Mouse (Mus musculus) kidney, postnatal 0 days (tissue): ENCODE measurements at regions not wholly inside any gene's neighbourhood (a gene's known extent, or its start where the extent isn't known, plus 50 kb on each side); places are given as distances from the start of the nearest gene placed in this dataset.

Experiments
- ATAC-seq: fragments of 200-750 bp; cut with Nextera tagmentation; replicated peaks from 2 replicates; pipeline ENCODE4 v1.8.0; 2017; ENCODE audit warnings: low read depth, moderate number of reproducible peaks, moderate TSS enrichment, moderate library complexity; ENCODE audit not compliant: low FRiP score
- DNase-seq: peaks from one replicate; pipeline ENCODE4 v3.0.0-alpha.2; 2016; ENCODE audit warnings: low spot score
- H3K27ac ChIP-seq: fragments of 300-500 bp; sonication (generic); 2 replicates; pipeline ENCODE4 v1.5.1; 2014; ENCODE audit warnings: mild to moderate bottlenecking
- H3K27me3 ChIP-seq: fragments of 300-500 bp; sonication (generic); 2 replicates; pipeline ENCODE4 v1.6.1; 2014; ENCODE audit warnings: low read length, mixed read lengths; ENCODE audit not compliant: insufficient read depth
- H3K36me3 ChIP-seq: fragments of 300-500 bp; sonication (generic); 2 replicates; pipeline ENCODE4 v1.6.1; 2014; ENCODE audit warnings: low read length, mixed read lengths; ENCODE audit not compliant: insufficient read depth
- H3K4me1 ChIP-seq: fragments of 300-500 bp; sonication (generic); replicated peaks from 2 replicates; pipeline ENCODE4 v1.6.1; 2014; ENCODE audit warnings: antibody characterized with exemption, low read length, mixed read lengths; ENCODE audit not compliant: insufficient read depth
- H3K4me2 ChIP-seq: fragments of 300-500 bp; sonication (generic); 2 replicates; pipeline ENCODE4 v1.6.1; 2014; ENCODE audit warnings: mild to moderate bottlenecking, low read length, moderate library complexity, mixed read lengths
- H3K4me3 ChIP-seq: fragments of 300-500 bp; sonication (generic); replicated peaks from 2 replicates; pipeline ENCODE4 v1.5.1; 2014; ENCODE audit warnings: low read depth, low read length
- H3K9ac ChIP-seq: fragments of 300-500 bp; sonication (generic); 2 replicates; pipeline ENCODE4 v1.6.1; 2014; ENCODE audit warnings: low read depth, low read length
- H3K9me3 ChIP-seq: fragments of 300-500 bp; sonication (generic); replicated peaks from 2 replicates; pipeline ENCODE4 v1.6.1; 2016; ENCODE audit warnings: low read length, inconsistent platforms, mixed read lengths
- CTCF ChIP-seq: IDR thresholded peaks from 2 replicates; pipeline ENCODE4 v1.5.1; 2016; ENCODE audit warnings: antibody characterized with exemption, low read depth, mild to moderate bottlenecking, moderate library complexity
- WGBS: fragments of 180-500 bp; shearing (Covaris S2); extraction: QIAGEN DNeasy Blood & Tissue Kit; methylation state at CpG from one replicate; pipeline ENCODE4 v1.1.7; 2014; 5-methylcytosine and 5-hydroxymethylcytosine counted together

DNA sequence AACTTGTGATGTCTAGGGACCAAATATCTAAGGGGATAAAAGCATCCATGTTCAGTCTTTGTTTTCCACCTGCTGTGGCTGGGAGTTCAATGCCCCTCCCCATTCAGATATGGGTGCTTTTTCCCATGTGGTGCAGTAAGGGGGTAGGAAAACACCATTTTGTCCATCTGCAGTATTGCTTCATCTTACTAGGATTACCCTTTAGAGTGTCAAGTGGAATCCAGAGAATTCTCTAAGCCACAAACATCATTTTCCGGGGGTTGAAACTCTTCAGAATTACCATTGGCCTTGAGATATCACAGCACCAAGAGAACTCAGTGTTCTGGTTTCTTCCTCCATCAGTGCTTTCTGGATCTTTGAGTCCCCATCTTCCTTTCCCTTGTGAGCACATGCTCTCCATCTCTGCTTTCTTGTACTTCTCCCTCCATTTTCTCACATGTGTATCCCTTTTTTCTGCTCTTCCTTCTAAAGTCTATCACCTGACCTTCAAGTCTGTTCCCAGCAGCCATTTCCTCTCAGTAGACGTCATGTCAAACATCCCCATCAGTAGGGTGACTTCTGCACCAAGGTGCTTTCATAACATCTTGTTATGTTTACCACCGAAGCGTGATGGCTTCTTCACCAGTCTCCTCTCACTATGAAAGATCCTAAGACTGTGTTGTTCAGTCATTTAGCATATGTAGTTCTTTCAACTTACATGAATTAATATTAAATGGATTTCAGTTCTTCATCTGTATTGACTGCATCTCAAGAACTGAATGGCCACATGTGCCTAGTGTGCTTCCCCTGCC lies 431.6 kb upstream of the Ubash3b start:
- no peaks in the 10 kb centered on the region for H3K9me3 ChIP-seq
- H3K27me3 ChIP-seq, result no peaks in the 10 kb centered on the region
- ATAC-seq (no peak), DNase-seq (no peak)
- H3K4me3 ChIP-seq, result no peak overlapping the region
- H3K4me2 ChIP-seq, result no peak overlapping the region
- no peak overlapping the region for H3K27ac ChIP-seq
- no peaks in the 10 kb centered on the region for H3K36me3 ChIP-seq
- 96% methylated on average over 4 of the region's 4 CpGs for WGBS
- TF ChIP-seq CTCF, result no peak
- H3K4me1 ChIP-seq, result no peaks in the 10 kb centered on the region
- no peak overlapping the region for H3K9ac ChIP-seq

DNA sequence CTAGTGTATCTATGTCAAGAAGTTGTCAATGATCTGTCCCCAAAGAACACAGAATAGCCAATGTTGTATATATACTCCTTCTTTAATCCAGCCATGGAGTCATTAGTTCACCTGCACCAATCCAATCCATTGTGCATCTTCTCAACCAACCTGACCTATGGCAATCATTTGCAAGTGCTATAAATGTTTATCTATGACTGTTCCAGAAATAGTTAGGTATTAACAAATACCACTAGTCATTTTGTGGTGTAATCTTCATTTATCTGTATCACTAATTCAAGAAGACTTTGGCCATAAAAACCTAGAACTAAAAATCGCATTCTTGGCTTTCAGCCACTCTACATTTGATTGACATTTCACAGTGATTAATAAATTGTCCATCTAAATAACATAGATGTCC lies 430.6 kb upstream of the Ubash3b start:
- H3K9me3 ChIP-seq, result no peaks in the 10 kb centered on the region
- WGBS, result 80% methylated on average over 1 of the region's 1 CpGs
- H3K4me2 ChIP-seq, result no peak overlapping the region
- ATAC-seq (no peak), DNase-seq (no peak)
- H3K36me3 ChIP-seq, result no peaks in the 10 kb centered on the region
- no peaks in the 10 kb centered on the region for H3K27me3 ChIP-seq
- no peak overlapping the region for H3K9ac ChIP-seq
- no peak overlapping the region for H3K27ac ChIP-seq
- no peak overlapping the region for H3K4me3 ChIP-seq
- H3K4me1 ChIP-seq, result no peaks in the 10 kb centered on the region; the same call in 1 of the 2 replicates
- TF ChIP-seq CTCF, result no peak

DNA sequence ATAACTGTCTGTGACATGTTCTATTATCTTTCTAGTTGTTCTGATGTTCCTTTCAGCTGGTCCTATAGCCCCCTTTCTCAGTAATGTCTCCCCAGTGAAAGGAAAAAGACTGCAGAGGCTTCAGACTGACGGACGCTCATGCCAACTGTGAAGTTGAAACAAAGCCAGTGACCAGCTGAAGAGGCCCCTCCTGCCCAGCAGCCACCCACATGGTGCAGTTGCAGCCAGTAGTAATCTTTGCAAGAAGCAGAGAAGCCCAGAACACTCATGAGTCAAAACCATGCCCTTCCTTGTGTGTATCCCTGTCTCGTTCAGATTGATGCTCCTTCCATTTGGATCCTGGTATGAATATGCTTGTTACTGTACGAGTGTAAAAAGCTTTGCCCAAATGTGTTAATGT lies 428.7 kb upstream of the Ubash3b start:
- Histone ChIP-seq H3K4me2 (no peak overlapping the region), H3K36me3 (no peaks in the 10 kb centered on the region), H3K27me3 (no peaks in the 10 kb centered on the region), H3K4me3 (no peak overlapping the region), H3K9me3 (no peaks in the 10 kb centered on the region), H3K27ac (no peak overlapping the region), H3K4me1 (no peaks in the 10 kb centered on the region; the same call in 1 of the 2 replicates), H3K9ac (no peak overlapping the region)
- TF ChIP-seq CTCF, result no peak
- WGBS, result 84% methylated on average over 4 of the region's 4 CpGs
- no peak for DNase-seq
- ATAC-seq, result no peak

DNA sequence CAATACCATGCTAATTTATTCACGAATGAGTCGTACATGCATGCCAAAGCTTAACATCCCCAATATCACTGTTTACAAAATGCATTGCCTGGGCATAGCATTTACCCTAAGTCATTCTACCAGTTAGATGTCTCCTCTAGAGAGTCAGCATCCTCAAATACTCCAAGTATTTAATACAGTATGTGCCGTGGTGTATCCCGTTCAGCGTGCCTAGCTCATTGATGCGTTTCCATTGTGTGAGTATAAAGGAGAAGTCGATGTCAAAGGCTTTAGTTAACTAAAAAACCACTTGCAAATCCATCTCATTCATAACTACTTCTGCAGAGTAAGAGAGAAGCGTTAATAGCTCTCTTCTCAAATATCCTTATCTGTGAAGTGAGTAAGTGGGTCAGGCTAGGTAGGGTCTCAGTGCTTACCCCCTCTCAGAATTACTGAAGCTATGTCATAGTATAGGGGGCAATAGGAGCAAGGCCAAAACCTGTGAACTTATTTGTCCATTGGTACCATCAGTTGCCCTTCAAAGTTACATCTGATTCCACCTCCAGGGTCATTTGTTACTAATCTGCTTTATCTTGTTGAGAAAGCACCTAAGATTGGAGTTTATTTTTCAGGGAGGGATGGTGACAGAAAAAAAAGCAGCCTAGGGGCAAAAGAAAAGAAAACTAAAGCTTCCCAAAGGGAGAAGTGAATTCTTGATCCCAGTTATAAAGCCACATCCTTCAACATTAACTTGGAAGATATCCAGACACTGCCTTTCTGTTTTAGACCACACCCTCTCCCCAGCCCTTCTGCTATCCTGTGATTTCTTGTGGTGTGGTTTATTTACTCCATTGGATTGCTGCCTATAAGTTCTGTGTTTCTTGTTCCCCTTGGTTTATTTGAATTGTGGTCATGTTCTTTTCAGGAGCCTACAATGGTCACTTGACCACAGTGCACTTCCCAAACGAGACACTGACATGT lies 427.2 kb upstream of the Ubash3b start:
- H3K4me1 ChIP-seq, result peaks cover 3% of the 10 kb centered on the region; the same call in 1 of the 2 replicates
- H3K4me2 ChIP-seq, result no peak overlapping the region
- H3K27ac ChIP-seq, result no peak overlapping the region
- 79% methylated on average over 9 of the region's 9 CpGs for WGBS
- ATAC-seq, result no peak
- H3K4me3 ChIP-seq, result no peak overlapping the region
- H3K27me3 ChIP-seq, result no peaks in the 10 kb centered on the region
- H3K9me3 ChIP-seq, result no peaks in the 10 kb centered on the region
- peak; percentile 50 for DNase-seq
- no peaks in the 10 kb centered on the region for H3K36me3 ChIP-seq
- H3K9ac ChIP-seq, result no peak overlapping the region
- no peak for TF ChIP-seq CTCF

DNA sequence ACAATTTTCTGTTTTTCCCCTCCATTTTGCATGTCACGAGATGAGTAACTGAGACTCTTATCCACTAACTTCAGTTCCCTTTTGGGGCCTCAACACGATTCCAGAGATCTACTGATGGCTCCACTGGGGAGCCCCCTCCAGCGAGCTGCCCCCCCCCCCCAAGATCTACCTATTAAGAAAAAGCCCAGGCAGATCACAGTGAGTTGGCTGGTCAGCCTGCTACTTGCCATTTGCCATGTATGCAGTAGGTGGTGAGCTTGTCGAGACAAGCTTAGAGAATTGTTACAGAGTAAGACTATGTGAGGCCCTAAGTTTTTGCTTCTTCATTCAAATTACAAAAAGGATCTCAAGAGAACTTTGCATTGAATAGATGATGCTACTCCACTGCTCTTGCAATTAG lies 426.3 kb upstream of the Ubash3b start:
- Histone ChIP-seq H3K4me2 (no peak overlapping the region), H3K9me3 (no peaks in the 10 kb centered on the region), H3K9ac (no peak overlapping the region), H3K36me3 (no peaks in the 10 kb centered on the region), H3K27me3 (no peaks in the 10 kb centered on the region), H3K4me3 (no peak overlapping the region), H3K27ac (no peak overlapping the region), H3K4me1 (peaks cover 3% of the 10 kb centered on the region; the same call in 1 of the 2 replicates)
- no peak for TF ChIP-seq CTCF
- ATAC-seq (no peak), DNase-seq (no peak)
- WGBS, result 70% methylated on average over 4 of the region's 4 CpGs

DNA sequence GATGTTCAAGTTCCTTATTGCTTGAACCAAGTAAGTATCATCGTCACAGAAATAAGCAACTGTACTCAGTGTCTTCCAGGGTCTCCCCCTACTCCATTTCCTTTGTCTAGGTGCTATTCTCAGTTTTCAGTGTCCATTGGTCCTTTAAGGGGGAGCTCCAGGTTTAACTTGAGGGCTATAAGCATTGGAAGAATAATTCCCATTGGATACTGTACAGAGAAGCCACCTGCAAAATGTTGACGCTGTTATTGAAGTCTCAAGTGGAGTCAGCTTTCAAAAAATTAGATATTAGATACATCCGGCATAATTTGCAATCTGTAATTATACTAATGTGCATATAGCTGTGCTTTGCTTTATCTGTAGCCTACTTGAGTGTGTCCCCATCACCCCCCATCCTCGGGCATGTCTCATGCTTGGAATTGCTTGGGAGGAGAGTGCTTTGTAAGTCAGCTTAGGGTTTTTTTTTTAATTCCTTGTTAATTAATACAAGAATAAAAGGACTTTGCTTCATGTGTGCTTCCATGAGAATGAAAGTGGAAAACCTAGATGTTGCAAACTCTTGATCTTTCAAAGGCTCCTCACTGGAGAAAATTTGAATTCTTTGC lies 425.6 kb upstream of the Ubash3b start:
- TF ChIP-seq CTCF, result no peak
- Histone ChIP-seq H3K4me1 (peaks cover 3% of the 10 kb centered on the region; the same call in 1 of the 2 replicates), H3K27ac (no peak overlapping the region), H3K9ac (no peak overlapping the region), H3K4me3 (no peak overlapping the region), H3K4me2 (no peak overlapping the region), H3K36me3 (no peaks in the 10 kb centered on the region), H3K27me3 (no peaks in the 10 kb centered on the region), H3K9me3 (no peaks in the 10 kb centered on the region)
- ATAC-seq (no peak), DNase-seq (no peak)
- WGBS, result 74% methylated on average over 4 of the region's 4 CpGs
